In the genomic region with DNA sequence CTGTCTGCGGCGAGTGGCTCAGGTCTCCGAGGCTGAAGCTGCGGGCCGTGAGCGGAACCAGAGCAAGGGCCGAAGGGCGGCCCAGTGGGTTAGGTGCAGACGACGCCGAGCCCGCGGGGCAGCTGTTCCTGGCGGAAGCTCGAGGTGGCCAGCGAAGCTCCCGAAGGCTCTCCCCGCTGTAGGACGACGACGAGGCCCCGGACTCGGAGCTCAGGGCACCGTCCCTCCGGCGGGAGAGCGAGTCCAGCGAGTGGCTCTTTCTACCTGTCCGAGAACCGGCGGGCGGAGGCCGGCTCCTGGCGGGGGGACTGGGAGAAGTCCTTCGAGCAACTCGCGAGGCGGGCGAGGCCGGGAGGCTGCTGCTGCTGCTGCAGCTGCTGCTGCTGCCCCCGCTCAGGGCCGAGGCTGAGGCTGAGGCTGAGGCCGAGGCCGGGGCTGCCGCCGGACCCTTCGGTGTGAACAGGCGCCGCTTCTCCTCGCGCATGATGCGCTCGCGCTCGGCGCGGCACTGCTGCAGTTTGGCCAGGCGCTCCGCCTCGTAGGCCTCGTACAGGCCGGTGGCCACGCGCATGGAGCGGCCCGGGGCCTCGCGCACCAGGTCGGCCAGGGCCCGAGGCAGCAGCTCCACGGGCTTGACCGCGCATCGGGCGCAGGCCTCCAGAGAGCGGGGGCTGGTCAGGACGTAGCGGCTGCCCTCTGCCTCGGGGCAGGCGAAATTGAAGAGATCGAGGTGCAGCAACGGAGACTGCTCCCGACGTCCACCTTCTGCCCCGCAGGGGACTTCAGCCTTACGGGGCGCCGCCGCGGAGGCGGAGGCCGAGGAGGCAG, we compare ENCODE assay signal across 8 mouse cellular contexts. TPM values are rescaled to one million over a fixed set of nuclear protein-coding genes. Genes with fewer than 3 reads are reported as not detected.
DNase-seq lines count a peak whose midpoint lies in the region; ATAC-seq and TF ChIP-seq lines count a peak whose summit lies in the region.

No protein-coding gene starts in this region.

- H3K27me3 ChIP-seq in heart, embryonic 10.5 days (ENCODE audit: insufficient read depth, poor library complexity, severe bottlenecking): peaks cover 95% of the 10 kb centered on the region
- H3K27me3 ChIP-seq in embryonic facial prominence, embryonic 12.5 days: peaks cover 48% of the 10 kb centered on the region
- H3K27me3 ChIP-seq in hindbrain, embryonic 10.5 days (ENCODE audit: insufficient read depth, poor library complexity, severe bottlenecking): peaks cover 50% of the 10 kb centered on the region
- H3K27me3 ChIP-seq in liver, embryonic 16.5 days (ENCODE audit: control insufficient read depth, insufficient read depth, low read depth, low read length): peaks cover 80% of the 10 kb centered on the region
- H3K27me3 ChIP-seq in stomach, postnatal 0 days (ENCODE audit: control insufficient read depth, insufficient read depth, low read length): peaks cover 24% of the 10 kb centered on the region

- H3K36me3 ChIP-seq in heart, embryonic 10.5 days: no peaks in the 10 kb centered on the region
- H3K36me3 ChIP-seq in ES-E14 (ENCODE audit: control insufficient read depth, insufficient read depth, low read length, poor library complexity, severe bottlenecking): no peaks in the 10 kb centered on the region
- no peaks in the 10 kb centered on the region for H3K36me3 ChIP-seq in embryonic facial prominence, embryonic 12.5 days
- peaks cover 55% of the 10 kb centered on the region for H3K36me3 ChIP-seq in hindbrain, embryonic 10.5 days
- no peaks in the 10 kb centered on the region for H3K36me3 ChIP-seq in liver, embryonic 16.5 days (ENCODE audit: control insufficient read depth, insufficient read depth)
- no peaks in the 10 kb centered on the region for H3K36me3 ChIP-seq in stomach, postnatal 0 days (ENCODE audit: control insufficient read depth, insufficient read depth, low read length)

- DNase-seq in heart, embryonic 10.5 days (ENCODE audit: low spot score): peak; percentile 77
- DNase-seq in heart, adult 9 months (ENCODE audit: low spot score in 2 of 2): no peak
- DNase-seq in ES-E14 (ENCODE audit: low read depth, low spot score): no peak
- peak; percentile 64 for DNase-seq in hindbrain, embryonic 10.5 days (ENCODE audit: low spot score)
- peak; percentile 39 for DNase-seq in stomach, postnatal 0 days (ENCODE audit: low spot score)
- DNase-seq in left cerebral cortex, adult 9 months (ENCODE audit: low spot score in 2 of 2): no peak

- peak overlapping the region; percentile 77 for H3K9ac ChIP-seq in ES-E14 (ENCODE audit: insufficient read depth, low read depth, low read length, poor library complexity, severe bottlenecking)
- peak overlapping the region; percentile 53 for H3K9ac ChIP-seq in embryonic facial prominence, embryonic 12.5 days
- H3K9ac ChIP-seq in liver, embryonic 16.5 days (ENCODE audit: low read depth, low read length): no peak overlapping the region
- H3K9ac ChIP-seq in stomach, postnatal 0 days (ENCODE audit: low read length): peak overlapping the region; percentile 35

- 0 out of 2 replicates have a peak, but pooled peaks have one; percentile 12 for ATAC-seq in embryonic facial prominence, embryonic 12.5 days (ENCODE audit: insufficient number of reproducible peaks, insufficient read depth, low FRiP score, low TSS enrichment)
- ATAC-seq in liver, embryonic 16.5 days (ENCODE audit: low read depth): peak; percentile 8; the same call in 1 of the 2 replicates
- peak; percentile 17 for ATAC-seq in stomach, postnatal 0 days (ENCODE audit: low FRiP score, low TSS enrichment)

- TF ChIP-seq CTCF in stomach, postnatal 0 days (IDR thresholded peaks at IDR 0.05; ENCODE audit: low read depth): no peak

- H3K27ac ChIP-seq in heart, embryonic 10.5 days: peak overlapping the region; percentile 69; the same call in 1 of the 2 replicates
- no peak overlapping the region for H3K27ac ChIP-seq in ES-E14 (ENCODE audit: insufficient read depth, low read depth, low read length, poor library complexity, severe bottlenecking)
- H3K27ac ChIP-seq in embryonic facial prominence, embryonic 12.5 days: no peak overlapping the region
- H3K27ac ChIP-seq in hindbrain, embryonic 10.5 days: peak overlapping the region; percentile 98
- H3K27ac ChIP-seq in liver, embryonic 16.5 days (ENCODE audit: low read length): no peak overlapping the region
- H3K27ac ChIP-seq in stomach, postnatal 0 days (replicated peaks): no peak overlapping the region

- no peaks in the 10 kb centered on the region for H3K9me3 ChIP-seq in heart, embryonic 10.5 days
- no peaks in the 10 kb centered on the region for H3K9me3 ChIP-seq in ES-E14 (ENCODE audit: control insufficient read depth, insufficient read depth, low read depth, low read length)
- H3K9me3 ChIP-seq in embryonic facial prominence, embryonic 12.5 days: no peaks in the 10 kb centered on the region
- peaks cover 53% of the 10 kb centered on the region for H3K9me3 ChIP-seq in hindbrain, embryonic 10.5 days
- no peaks in the 10 kb centered on the region for H3K9me3 ChIP-seq in liver, embryonic 16.5 days (replicated peaks; ENCODE audit: control insufficient read depth, low read length)
- H3K9me3 ChIP-seq in stomach, postnatal 0 days (ENCODE audit: control insufficient read depth, low read length): no peaks in the 10 kb centered on the region

- 3% methylated on average over 92 of the region's 92 CpGs for WGBS in heart, embryonic 10.5 days
- 13% methylated on average over 91 of the region's 92 CpGs for WGBS in embryonic facial prominence, embryonic 12.5 days
- WGBS in hindbrain, embryonic 10.5 days: 21% methylated on average over 92 of the region's 92 CpGs
- 2% methylated on average over 92 of the region's 92 CpGs for WGBS in liver, embryonic 16.5 days (ENCODE audit: insufficient replicate concordance)
- 4% methylated on average over 69 of the region's 92 CpGs for WGBS in stomach, postnatal 0 days

- TF ChIP-seq EP300 in stomach, postnatal 0 days (optimal IDR thresholded peaks at IDR 0.05): no peak

- H3K4me2 ChIP-seq in embryonic facial prominence, embryonic 12.5 days (replicated peaks): peak overlapping the region; percentile 90
- peak overlapping the region; percentile 68 for H3K4me2 ChIP-seq in liver, embryonic 16.5 days (ENCODE audit: low read depth, low read length)
- H3K4me2 ChIP-seq in stomach, postnatal 0 days (replicated peaks; ENCODE audit: low read depth): peak overlapping the region; percentile 95

- in situ Hi-C loops in ES-E14 (cut with MboI; ENCODE audit: low sequenced_read_pairs in 2 of 2, unreplicated experiment in 2 of 2): no loop called here

- H3K4me1 ChIP-seq in heart, embryonic 10.5 days: peaks cover 36% of the 10 kb centered on the region
- peaks cover 2% of the 10 kb centered on the region in 2 experiments; a peak in 2 of 4 replicates for H3K4me1 ChIP-seq in ES-E14 (ENCODE audit: control insufficient read depth in 2 of 2, insufficient read depth in 2 of 2, low read length in 2 of 2, poor library complexity in 1 of 2)
- H3K4me1 ChIP-seq in embryonic facial prominence, embryonic 12.5 days: peaks cover 26% of the 10 kb centered on the region
- H3K4me1 ChIP-seq in hindbrain, embryonic 10.5 days (replicated peaks): peaks cover 39% of the 10 kb centered on the region
- H3K4me1 ChIP-seq in liver, embryonic 16.5 days (ENCODE audit: control insufficient read depth, low read depth, low read length): peaks cover 16% of the 10 kb centered on the region
- peaks cover 12% of the 10 kb centered on the region for H3K4me1 ChIP-seq in stomach, postnatal 0 days (replicated peaks; ENCODE audit: control insufficient read depth, insufficient read depth)

- peak overlapping the region; percentile 72 for H3K4me3 ChIP-seq in heart, embryonic 10.5 days
- peak overlapping the region; percentile 71 to 83 for H3K4me3 ChIP-seq in ES-E14 (ENCODE audit: insufficient read depth in 1 of 2, low read depth in 1 of 2, low read length in 2 of 2, poor library complexity in 1 of 2, severe bottlenecking in 1 of 2)
- H3K4me3 ChIP-seq in embryonic facial prominence, embryonic 12.5 days: peak overlapping the region; percentile 55
- H3K4me3 ChIP-seq in hindbrain, embryonic 10.5 days: peak overlapping the region; percentile 69
- H3K4me3 ChIP-seq in liver, embryonic 16.5 days (ENCODE audit: low read depth, low read length): peak overlapping the region; percentile 50
- H3K4me3 ChIP-seq in stomach, postnatal 0 days (ENCODE audit: low read depth, low read length): peak overlapping the region; percentile 57

TF ChIP-seq in ES-E14, 5 proteins besides CTCF, POLR2A, EP300 and RAD21:
- TF ChIP-seq HCFC1 (IDR thresholded peaks at IDR 0.05; ENCODE audit: borderline replicate concordance, insufficient read depth, low read length): no peak
- no peak for TF ChIP-seq ZNF384 (IDR thresholded peaks at IDR 0.05; ENCODE audit: low read depth, low read length)
- TF ChIP-seq ZC3H11A (IDR thresholded peaks at IDR 0.05; ENCODE audit: borderline replicate concordance, low read depth, low read length): no peak
- TF ChIP-seq MAFK (IDR thresholded peaks at IDR 0.05; ENCODE audit: insufficient read depth, low read depth, low read length): no peak
- no peak for TF ChIP-seq CHD2 (IDR thresholded peaks at IDR 0.05; ENCODE audit: low read depth, low read length)

RNA-seq across cellular contexts. Expression of gene Ccdc177, which starts 1.7 kb away (rescaled TPM):
- 0.03 TPM in 1 of 2 replicates, not detected in the other for polyA plus RNA-seq in heart, embryonic 10.5 days (2016; fragmentation: Nextera tagmentation; extraction: Ambion mirVana)
- 0.40 and 0.63 TPM in 2 replicates for total RNA-seq in ES-E14 (2012; rRNA removed)
- polyA plus RNA-seq in embryonic facial prominence, embryonic 12.5 days (2016; fragmentation: Nextera tagmentation; extraction: Ambion mirVana): 1.4 TPM in 2 replicates
- 1.5 and 2.4 TPM in 2 replicates for polyA plus RNA-seq in hindbrain, embryonic 10.5 days (2016; fragmentation: Nextera tagmentation; extraction: Ambion mirVana)
- not detected in 2 replicates for polyA plus RNA-seq in liver, embryonic 16.5 days (2015; fragmentation: Nextera tagmentation; extraction: Ambion mirVana)
- 0.06 and 0.07 TPM in 2 replicates for polyA plus RNA-seq in stomach, postnatal 0 days (2015; fragmentation: Nextera tagmentation; extraction: Ambion mirVana)

RNA-seq across cellular contexts. Expression of gene Susd6, which starts 31.5 kb away (rescaled TPM):
- 14.9 and 16.5 TPM in 2 replicates for polyA plus RNA-seq in heart, embryonic 10.5 days (2016; fragmentation: Nextera tagmentation; extraction: Ambion mirVana)
- 49.5 and 65.6 TPM in 2 replicates for total RNA-seq in ES-E14 (2012; rRNA removed)
- polyA plus RNA-seq in embryonic facial prominence, embryonic 12.5 days (2016; fragmentation: Nextera tagmentation; extraction: Ambion mirVana): 16.0 and 18.0 TPM in 2 replicates
- polyA plus RNA-seq in hindbrain, embryonic 10.5 days (2016; fragmentation: Nextera tagmentation; extraction: Ambion mirVana): 15.6 and 15.9 TPM in 2 replicates
- polyA plus RNA-seq in liver, embryonic 16.5 days (2015; fragmentation: Nextera tagmentation; extraction: Ambion mirVana): 14.6 and 15.2 TPM in 2 replicates
- polyA plus RNA-seq in stomach, postnatal 0 days (2015; fragmentation: Nextera tagmentation; extraction: Ambion mirVana): 12.3 and 12.9 TPM in 2 replicates

Comparison
In these comparisons a context has a peak if more than half of its experiments do, and no peak if none do; other contexts are left out.
1. DNase-seq: peak in heart, embryonic 10.5 days (single experiment), hindbrain, embryonic 10.5 days (single experiment) and stomach, postnatal 0 days (single experiment); none in heart, adult 9 months (0 of 2), ES-E14 (single experiment) and left cerebral cortex, adult 9 months (0 of 2).
2. H3K27ac ChIP-seq: peak in heart, embryonic 10.5 days (single experiment) and hindbrain, embryonic 10.5 days (single experiment); none in ES-E14 (single experiment), embryonic facial prominence, embryonic 12.5 days (single experiment), liver, embryonic 16.5 days (single experiment) and stomach, postnatal 0 days (single experiment).
3. Peak in every context shown above with its lines, with median percentiles within 50 percentile points of each other: H3K4me3 ChIP-seq, ATAC-seq and H3K4me2 ChIP-seq.